Mouse (Mus musculus): ENCODE measurements around the gene Shld1. TPM values are rescaled to one million over a fixed set of nuclear protein-coding genes. Genes with fewer than 3 reads are reported as not detected.

Gene Shld1
- polyA plus RNA-seq, 1 experiment from 2014 or later = 13.4 TPM

DNA sequence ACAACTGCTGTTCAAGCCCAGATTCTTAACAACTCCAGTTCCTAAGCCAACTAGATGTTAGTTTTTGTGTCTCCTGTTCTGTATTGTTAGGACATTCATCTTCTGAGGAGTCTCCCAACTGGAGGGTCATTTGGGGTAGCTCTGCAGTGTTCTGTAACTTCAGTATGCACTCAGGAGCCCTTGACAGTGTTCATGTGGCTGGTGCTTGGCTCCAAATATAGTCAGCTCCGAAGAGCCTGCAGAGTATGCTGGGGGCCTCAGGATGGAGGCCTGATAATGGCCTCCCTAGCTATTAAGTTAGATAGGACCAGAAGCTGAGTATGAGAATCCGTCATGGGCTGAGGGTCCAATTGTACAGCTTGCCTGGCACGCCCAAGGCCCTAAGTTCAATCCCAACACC lies 7.2 kb downstream of the Shld1 start:
- Histone ChIP-seq H3K4me1 (peaks cover 60% of the 10 kb centered on the region), H3K4me2 (peak overlapping the region; percentile 14; the same call in 1 of the 2 replicates), H3K9ac (no peak overlapping the region), H3K9me3 (no peaks in the 10 kb centered on the region), H3K4me3 (no peak overlapping the region), H3K36me3 (peaks cover 17% of the 10 kb centered on the region), H3K27me3 (replicated peaks) (no peaks in the 10 kb centered on the region), H3K27ac (replicated peaks) (peak overlapping the region; percentile 48)
- no peak for ATAC-seq (ENCODE audit: extremely low read depth, insufficient number of reproducible peaks, low FRiP score, low TSS enrichment)
- WGBS = 53% methylated on average over 3 of the region's 3 CpGs

DNA sequence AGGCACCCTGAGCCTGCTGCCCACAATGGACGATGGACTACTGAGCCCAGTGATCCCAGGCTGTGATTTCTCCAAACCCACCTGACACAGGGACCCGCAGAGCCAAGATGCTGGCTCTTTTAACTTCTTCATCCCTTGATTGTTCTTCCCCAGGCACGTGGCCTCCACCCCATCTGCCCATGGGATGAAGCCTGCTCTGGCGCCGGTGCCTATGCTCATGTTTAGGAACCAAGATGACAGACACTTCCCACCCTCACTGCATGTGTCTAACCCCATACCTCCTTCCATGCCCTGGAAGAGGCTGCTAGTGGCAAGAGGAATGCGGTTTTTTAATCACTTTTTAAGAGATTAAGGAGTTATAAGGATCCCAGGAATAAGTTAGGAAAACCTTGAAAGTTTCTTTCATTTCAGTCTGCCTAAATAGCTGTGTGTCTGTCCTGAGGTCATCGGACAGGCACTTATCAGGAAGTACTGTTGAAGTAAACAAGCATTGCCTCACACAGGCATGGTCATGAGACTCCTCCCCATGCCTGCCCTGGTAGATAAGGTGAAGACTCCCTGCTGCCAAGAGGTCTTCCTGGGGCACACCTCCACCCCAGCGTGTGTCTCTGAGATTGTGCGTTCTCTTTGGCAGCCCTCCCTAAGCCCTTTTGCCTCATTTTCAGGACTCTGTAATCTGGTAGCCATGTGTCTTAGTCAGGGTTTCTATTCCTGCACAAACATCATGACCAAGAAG lies 8.8 kb downstream of the Shld1 start:
- peaks cover 49% of the 10 kb centered on the region for H3K4me1 ChIP-seq
- H3K4me2 ChIP-seq = 0 out of 2 replicates have a peak overlapping the region, but pooled peaks have one; percentile 25
- H3K9ac ChIP-seq = peak overlapping the region; percentile 19; the same call in 1 of the 2 replicates
- H3K27me3 ChIP-seq (replicated peaks) = no peaks in the 10 kb centered on the region
- peaks cover 17% of the 10 kb centered on the region for H3K36me3 ChIP-seq
- ATAC-seq (ENCODE audit: extremely low read depth, insufficient number of reproducible peaks, low FRiP score, low TSS enrichment) = peak; percentile 87
- H3K27ac ChIP-seq (replicated peaks) = peak overlapping the region; percentile 76
- H3K9me3 ChIP-seq = no peaks in the 10 kb centered on the region
- H3K4me3 ChIP-seq = no peak overlapping the region
- 43% methylated on average over 9 of the region's 9 CpGs for WGBS

- H3K27ac ChIP-seq (replicated peaks) = peak overlapping the region; percentile 74
- H3K36me3 ChIP-seq = peaks cover 13% of the 10 kb centered on the region
- H3K4me2 ChIP-seq = no peak overlapping the region
- no peak overlapping the region for H3K9ac ChIP-seq
- peaks cover 47% of the 10 kb centered on the region for H3K4me1 ChIP-seq
- no peak for ATAC-seq (ENCODE audit: extremely low read depth, insufficient number of reproducible peaks, low FRiP score, low TSS enrichment)
- no peaks in the 10 kb centered on the region for H3K9me3 ChIP-seq
- WGBS = 77% methylated on average over 5 of the region's 5 CpGs
- no peak overlapping the region for H3K4me3 ChIP-seq
- no peaks in the 10 kb centered on the region for H3K27me3 ChIP-seq (replicated peaks)
Measured at GRCm38 (mm10) chr2:132696519-132696918, 9.8 kb downstream of the Shld1 start.

DNA sequence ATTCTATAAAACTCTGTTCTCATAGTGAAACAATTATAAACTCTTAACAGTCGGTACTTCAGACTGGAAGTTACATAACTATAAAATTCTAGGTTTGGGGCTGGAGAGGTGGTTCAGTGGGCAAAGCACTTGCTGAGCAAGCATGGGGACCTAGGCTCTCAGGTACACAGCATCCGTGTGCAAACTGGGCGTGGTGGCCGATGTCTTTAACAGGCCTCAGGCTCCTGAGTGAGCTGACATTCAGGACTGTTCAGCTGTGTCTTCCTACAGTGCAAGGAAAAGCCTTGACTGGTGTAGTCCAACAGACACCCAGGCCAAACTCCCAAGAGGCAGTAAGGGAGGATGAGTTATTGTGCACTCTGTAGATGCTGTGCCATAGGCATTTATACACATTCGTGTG lies 10.5 kb downstream of the Shld1 start:
- H3K27ac ChIP-seq (replicated peaks) = peak overlapping the region; percentile 13; the same call in 1 of the 2 replicates

DNA sequence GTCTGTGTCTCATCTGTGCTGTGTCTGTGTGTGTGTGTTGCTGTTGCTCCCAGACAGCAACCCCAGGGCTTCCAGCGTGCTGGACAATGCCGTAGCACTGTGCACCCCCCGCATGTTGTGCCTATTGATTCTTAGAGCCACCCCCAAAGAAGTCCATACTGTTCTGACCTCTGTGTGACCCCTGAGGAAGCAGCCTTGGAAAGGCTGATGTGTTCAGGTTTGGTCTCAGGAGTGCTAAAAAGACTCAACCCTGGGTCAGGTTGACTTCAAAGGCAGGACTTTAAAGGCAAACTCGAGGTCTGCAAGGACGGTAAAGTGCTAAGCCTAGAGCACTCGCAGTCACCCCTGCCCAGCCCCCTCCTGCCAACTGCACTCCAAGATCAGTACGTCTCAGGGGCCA lies 11.0 kb downstream of the Shld1 start:
- H3K36me3 ChIP-seq = peaks cover 15% of the 10 kb centered on the region
- H3K9ac ChIP-seq = peak overlapping the region; percentile 2; the same call in 1 of the 2 replicates
- peaks cover 43% of the 10 kb centered on the region for H3K4me1 ChIP-seq
- no peaks in the 10 kb centered on the region for H3K9me3 ChIP-seq
- H3K27me3 ChIP-seq (replicated peaks) = no peaks in the 10 kb centered on the region
- peak overlapping the region; percentile 13; the same call in 1 of the 2 replicates for H3K27ac ChIP-seq (replicated peaks)
- no peak for ATAC-seq (ENCODE audit: extremely low read depth, insufficient number of reproducible peaks, low FRiP score, low TSS enrichment)
- H3K4me2 ChIP-seq = no peak overlapping the region
- H3K4me3 ChIP-seq = no peak overlapping the region
- WGBS = 58% methylated on average over 7 of the region's 7 CpGs

More for the DNA sequence above, 10.5 kb downstream of the Shld1 start:
- Histone ChIP-seq H3K27me3 (replicated peaks) (no peaks in the 10 kb centered on the region), H3K36me3 (peaks cover 13% of the 10 kb centered on the region), H3K9me3 (no peaks in the 10 kb centered on the region), H3K9ac (0 out of 2 replicates have a peak overlapping the region, but pooled peaks have one; percentile 2), H3K4me2 (no peak overlapping the region), H3K4me3 (no peak overlapping the region), H3K4me1 (peaks cover 43% of the 10 kb centered on the region)
- 73% methylated on average over 5 of the region's 5 CpGs for WGBS
- no peak for ATAC-seq (ENCODE audit: extremely low read depth, insufficient number of reproducible peaks, low FRiP score, low TSS enrichment)

DNA sequence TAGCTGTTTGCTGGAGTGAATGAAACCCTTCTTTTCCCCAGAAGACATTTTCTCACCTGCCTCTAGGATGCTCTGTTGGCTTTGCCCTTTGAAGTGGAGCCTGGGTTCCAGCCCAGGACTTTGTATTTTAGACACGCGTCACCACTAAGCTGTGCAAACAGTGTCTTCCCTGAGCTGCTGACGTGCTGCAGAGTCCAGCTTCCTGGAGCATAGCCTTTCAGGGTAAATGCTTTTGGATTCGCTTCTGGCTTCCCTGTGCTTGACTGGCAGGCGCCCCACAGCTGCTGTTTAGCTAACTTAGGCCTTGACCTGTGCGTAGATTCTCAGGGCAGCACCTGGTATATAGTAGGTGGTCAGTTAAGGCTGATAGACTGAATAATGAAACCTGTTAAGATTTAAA lies 11.7 kb downstream of the Shld1 start:
- no peak for ATAC-seq (ENCODE audit: extremely low read depth, insufficient number of reproducible peaks, low FRiP score, low TSS enrichment)
- Histone ChIP-seq H3K9ac (peak overlapping the region; percentile 2; the same call in 1 of the 2 replicates), H3K9me3 (no peaks in the 10 kb centered on the region), H3K27me3 (replicated peaks) (no peaks in the 10 kb centered on the region), H3K4me3 (no peak overlapping the region), H3K4me2 (peak overlapping the region; percentile 36), H3K4me1 (peaks cover 39% of the 10 kb centered on the region), H3K27ac (replicated peaks) (peak overlapping the region; percentile 13; the same call in 1 of the 2 replicates), H3K36me3 (peaks cover 12% of the 10 kb centered on the region; the same call in 1 of the 2 replicates)
- 56% methylated on average over 6 of the region's 6 CpGs for WGBS

- 90% methylated on average over 4 of the region's 4 CpGs for WGBS
- no peak for ATAC-seq (ENCODE audit: extremely low read depth, insufficient number of reproducible peaks, low FRiP score, low TSS enrichment)
Measured at GRCm38 (mm10) chr2:132700921-132701320, 14.2 kb downstream of the Shld1 start.

GRCm38 (mm10) chr2:132701451-132701886 lies 14.7 kb downstream of the Shld1 start:
- 0 out of 2 replicates have a peak, but pooled peaks have one; percentile 18 for ATAC-seq (ENCODE audit: extremely low read depth, insufficient number of reproducible peaks, low FRiP score, low TSS enrichment)
- H3K4me1 ChIP-seq = peaks cover 22% of the 10 kb centered on the region
- H3K27ac ChIP-seq (replicated peaks) = no peak overlapping the region
- 16% methylated on average over 7 of the region's 7 CpGs for WGBS
- no peak overlapping the region for H3K4me3 ChIP-seq
- peaks cover 10% of the 10 kb centered on the region; the same call in 1 of the 2 replicates for H3K36me3 ChIP-seq
- H3K27me3 ChIP-seq (replicated peaks) = no peaks in the 10 kb centered on the region
- H3K9me3 ChIP-seq = no peaks in the 10 kb centered on the region
- H3K4me2 ChIP-seq = no peak overlapping the region
- H3K9ac ChIP-seq = no peak overlapping the region

More at GRCm38 (mm10) chr2:132700921-132701320, 14.2 kb downstream of the Shld1 start:
- H3K36me3 ChIP-seq = peaks cover 10% of the 10 kb centered on the region; the same call in 1 of the 2 replicates
- H3K4me3 ChIP-seq = no peak overlapping the region
- no peak overlapping the region for H3K9ac ChIP-seq
- no peaks in the 10 kb centered on the region for H3K9me3 ChIP-seq
- H3K27me3 ChIP-seq (replicated peaks) = no peaks in the 10 kb centered on the region
- no peak overlapping the region for H3K4me2 ChIP-seq
- no peak overlapping the region for H3K27ac ChIP-seq (replicated peaks)
- H3K4me1 ChIP-seq = peaks cover 24% of the 10 kb centered on the region

DNA sequence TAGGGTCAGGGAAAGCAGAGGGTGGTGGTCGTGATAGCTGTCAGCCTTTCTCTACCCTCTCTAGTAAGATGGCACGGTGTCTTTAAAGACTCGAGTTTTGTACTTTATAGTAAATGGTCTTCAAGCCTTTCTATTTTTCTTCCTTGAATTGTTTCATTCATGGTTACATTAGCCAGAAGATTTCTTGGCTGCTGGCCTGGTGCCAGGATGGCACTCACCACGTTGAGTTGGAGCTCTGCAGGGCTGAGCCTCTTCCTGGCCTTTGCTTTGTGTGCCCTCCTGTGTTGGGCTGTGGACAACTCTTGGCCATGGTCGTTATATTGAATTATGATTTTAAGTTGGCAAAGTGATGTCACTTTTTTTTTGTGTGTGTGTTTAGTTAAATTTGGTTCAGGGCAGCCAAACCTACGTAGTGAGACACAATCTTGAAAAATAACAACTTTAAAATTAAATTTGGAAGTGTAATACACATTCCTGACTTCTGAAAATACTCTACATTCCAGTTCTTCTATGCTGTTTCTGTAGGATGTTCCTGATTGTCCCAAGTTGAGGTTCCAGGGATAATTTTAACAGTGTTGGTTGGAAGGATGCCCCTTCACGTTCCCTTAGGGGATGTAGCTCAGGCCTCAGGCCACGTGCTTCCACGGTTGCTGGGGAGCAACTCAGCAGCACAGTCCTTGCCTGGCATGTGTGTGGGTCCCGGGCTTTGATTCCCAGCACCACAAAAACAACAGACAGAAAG lies 18.7 kb downstream of the Shld1 start:
- Histone ChIP-seq H3K9ac (no peak overlapping the region), H3K27me3 (replicated peaks) (no peaks in the 10 kb centered on the region), H3K9me3 (no peaks in the 10 kb centered on the region), H3K4me1 (no peaks in the 10 kb centered on the region), H3K27ac (replicated peaks) (no peak overlapping the region), H3K36me3 (peaks cover 15% of the 10 kb centered on the region; the same call in 1 of the 2 replicates), H3K4me2 (no peak overlapping the region), H3K4me3 (no peak overlapping the region)
- 75% methylated on average over 10 of the region's 10 CpGs for whole genome bisulfite sequencing
- no peak for ATAC-seq (ENCODE audit: extremely low read depth, insufficient number of reproducible peaks, low FRiP score, low TSS enrichment)

GRCm38 (mm10) chr2:132706309-132706708 lies 19.6 kb downstream of the Shld1 start:
- ATAC-seq (ENCODE audit: extremely low read depth, insufficient number of reproducible peaks, low FRiP score, low TSS enrichment) = no peak
- Histone ChIP-seq H3K9me3 (no peaks in the 10 kb centered on the region), H3K9ac (no peak overlapping the region), H3K4me1 (no peaks in the 10 kb centered on the region), H3K4me2 (no peak overlapping the region), H3K27ac (replicated peaks) (no peak overlapping the region), H3K4me3 (no peak overlapping the region), H3K36me3 (peaks cover 21% of the 10 kb centered on the region; the same call in 1 of the 2 replicates), H3K27me3 (replicated peaks) (no peaks in the 10 kb centered on the region)
- 85% methylated on average over 3 of the region's 3 CpGs for WGBS

DNA sequence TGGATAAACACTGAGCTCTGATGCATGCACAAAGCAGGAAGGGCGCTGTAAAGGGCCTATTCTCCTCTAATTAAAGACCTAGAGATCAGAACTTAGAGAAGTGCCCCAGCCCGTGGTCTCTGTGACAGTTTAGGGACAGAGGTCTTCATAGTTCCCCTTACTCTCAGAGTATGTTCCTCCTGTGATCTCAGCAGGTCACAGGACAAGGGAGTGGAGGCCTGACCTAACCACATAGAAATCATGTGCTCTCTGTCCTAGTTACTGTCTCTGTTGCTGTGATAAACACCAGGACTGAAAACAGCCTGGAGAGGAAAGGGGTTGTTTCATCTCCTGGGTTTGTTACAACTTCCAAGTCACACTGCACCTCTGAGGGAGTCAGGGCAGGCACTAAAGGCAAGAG lies 23.8 kb downstream of the Shld1 start:
- ATAC-seq (ENCODE audit: extremely low read depth, insufficient number of reproducible peaks, low FRiP score, low TSS enrichment) = no peak
- H3K4me2 ChIP-seq = no peak overlapping the region
- H3K27ac ChIP-seq (replicated peaks) = no peak overlapping the region
- H3K4me3 ChIP-seq = no peak overlapping the region
- peaks cover 15% of the 10 kb centered on the region; the same call in 1 of the 2 replicates for H3K36me3 ChIP-seq
- peaks cover 7% of the 10 kb centered on the region for H3K4me1 ChIP-seq
- no peaks in the 10 kb centered on the region for H3K27me3 ChIP-seq (replicated peaks)
- 64% methylated on average over 2 of the region's 2 CpGs for WGBS
- no peak overlapping the region for H3K9ac ChIP-seq
- no peaks in the 10 kb centered on the region for H3K9me3 ChIP-seq

Data from heart, embryonic 13.5 days (tissue).